Mouse (Mus musculus): Measurements from ENCODE around the gene Dcaf10. TPM values are rescaled to one million over a fixed set of nuclear protein-coding genes. Genes with fewer than 3 reads are reported as not detected.

The Dcaf10 gene
- total RNA-seq (2021) = 10 to 100 TPM; 16.1 to 16.9 TPM
- long read RNA-seq, experiment 1, full-length matches to known transcripts = 6 of 7 reads
- long read RNA-seq, experiment 1, partial matches to known transcripts = 0 of 7 reads
- long read RNA-seq, experiment 1, other reads (novel, unspliced or antisense) = 1 of 7 reads
- long read RNA-seq, experiment 2, full-length matches to known transcripts = 10 of 15 reads
- long read RNA-seq, experiment 2, partial matches to known transcripts = 1 of 15 reads
- long read RNA-seq, experiment 2, other reads (novel, unspliced or antisense) = 4 of 15 reads

DNA sequence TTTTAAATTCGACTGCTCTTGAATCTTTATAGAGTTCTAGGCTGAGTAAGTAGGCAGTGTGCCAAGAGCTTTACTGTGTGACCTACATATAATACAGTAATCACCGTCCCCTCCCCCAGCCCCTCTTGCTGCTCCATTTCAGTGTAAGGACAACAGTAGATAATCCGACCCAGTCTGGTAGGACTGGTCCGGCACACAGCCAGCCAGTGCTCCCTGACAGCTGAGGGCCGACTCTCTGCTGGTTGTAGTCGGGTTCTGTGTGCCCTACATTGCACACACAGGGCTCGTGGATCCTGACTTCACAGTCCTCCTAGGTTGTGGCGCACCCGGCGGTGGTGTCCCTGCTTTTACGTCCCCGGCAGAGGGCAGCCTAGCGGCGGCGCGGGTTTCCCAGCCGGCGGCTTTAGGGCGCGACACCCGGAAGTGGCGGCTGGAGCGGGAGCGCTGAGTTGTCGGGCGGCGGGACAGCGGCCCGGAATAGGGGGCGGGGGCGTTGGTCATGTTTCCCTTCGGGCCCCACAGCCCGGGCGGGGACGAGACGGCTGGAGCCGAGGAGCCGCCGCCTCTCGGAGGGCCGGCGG lies at the start of gene Dcaf10:
Gene Dcaf10 (plus strand): TSS at position 433 of the 581 bp plus-strand sequence.
- peak; percentile 72 for TF ChIP-seq CTCF (conservative IDR thresholded peaks at IDR 0.05)
- Histone ChIP-seq H3K4me3 (peak within 1 kb of the TSS; percentile 63), H3K27ac (peak within 1 kb of the TSS; percentile 93)
- DNase-seq (ENCODE audit: low spot score in 2 of 2) = peak; percentile 88 to 94

DNA sequence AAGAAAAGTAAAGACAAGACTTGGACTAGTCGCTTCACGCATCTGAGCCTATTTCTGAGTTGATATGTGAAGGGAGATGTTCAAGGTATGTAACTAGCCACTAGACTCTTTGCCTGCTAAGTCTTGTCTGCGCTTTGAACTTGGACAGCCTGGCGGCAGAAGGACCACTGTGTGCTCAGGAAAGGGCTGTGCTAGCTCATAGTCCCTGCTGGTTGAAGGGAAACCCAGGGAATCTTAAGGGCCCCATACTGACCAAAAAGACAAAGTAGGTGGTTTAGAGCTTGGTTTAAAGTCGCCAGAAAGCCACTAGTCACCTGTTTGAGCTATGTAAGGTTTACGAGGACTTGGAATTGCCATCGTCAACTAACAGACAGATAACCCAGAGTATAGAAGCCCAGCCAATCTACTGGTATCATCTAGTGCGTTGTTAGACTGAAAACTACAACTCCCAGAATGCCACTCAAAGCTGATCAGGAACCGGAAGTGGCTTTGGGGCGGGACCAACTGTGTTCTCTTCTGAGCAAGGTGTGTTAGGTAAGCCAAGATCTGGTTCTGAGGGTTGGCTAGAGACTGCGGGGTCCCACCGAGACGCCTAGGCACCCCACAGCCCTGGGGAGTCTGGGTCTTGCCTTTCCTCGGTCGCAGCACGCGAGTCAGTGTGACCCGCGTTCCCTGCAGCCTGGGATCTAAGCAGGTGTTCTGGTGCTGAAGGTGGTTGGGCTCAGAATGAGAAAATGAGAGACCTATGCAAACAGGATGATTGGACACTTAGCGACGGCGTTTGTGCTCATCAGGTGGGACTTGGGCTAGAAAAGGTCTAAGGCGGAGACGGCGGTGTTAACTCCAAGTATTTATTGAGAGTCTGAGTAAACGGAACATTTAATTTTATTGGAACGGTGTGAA lies 45.0 kb upstream of the Dcaf10 start, which contains the start of gene Trmt10b:
Gene Trmt10b (plus strand): TSS at position 466 of the 903 bp plus-strand sequence.
- peak; percentile 70 to 82 for DNase-seq (ENCODE audit: low spot score in 2 of 2)
- peak within 1 kb of the TSS; percentile 93 for H3K4me3 ChIP-seq
- peak within 1 kb of the TSS; percentile 84 for H3K27ac ChIP-seq
- no peak for TF ChIP-seq CTCF (conservative IDR thresholded peaks at IDR 0.05)

DNA sequence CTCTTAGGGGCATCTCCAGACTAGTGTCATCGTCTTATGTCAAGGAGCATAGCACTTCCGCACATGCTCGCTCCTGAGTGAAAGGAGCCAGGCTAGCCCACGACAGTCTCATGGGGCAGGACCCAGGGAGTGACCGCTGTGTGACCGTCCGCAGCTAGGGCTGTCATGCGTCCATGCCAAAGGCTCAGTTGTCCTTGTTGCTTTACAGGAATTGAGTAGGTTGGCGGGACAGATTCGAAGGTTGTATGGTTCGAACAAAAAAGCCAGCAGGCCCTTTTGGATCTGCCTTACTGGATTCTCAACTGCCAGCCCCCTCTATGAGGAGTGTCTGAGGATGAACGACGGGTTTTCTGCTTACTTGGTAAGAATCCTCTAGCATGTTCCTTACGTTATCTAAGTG lies 36.4 kb upstream of the Dcaf10 start:
- H3K27ac ChIP-seq = no peak overlapping the region
- no peak overlapping the region for H3K4me3 ChIP-seq
- no peak for TF ChIP-seq CTCF (conservative IDR thresholded peaks at IDR 0.05)
- no peak for DNase-seq (ENCODE audit: low spot score in 2 of 2)

DNA sequence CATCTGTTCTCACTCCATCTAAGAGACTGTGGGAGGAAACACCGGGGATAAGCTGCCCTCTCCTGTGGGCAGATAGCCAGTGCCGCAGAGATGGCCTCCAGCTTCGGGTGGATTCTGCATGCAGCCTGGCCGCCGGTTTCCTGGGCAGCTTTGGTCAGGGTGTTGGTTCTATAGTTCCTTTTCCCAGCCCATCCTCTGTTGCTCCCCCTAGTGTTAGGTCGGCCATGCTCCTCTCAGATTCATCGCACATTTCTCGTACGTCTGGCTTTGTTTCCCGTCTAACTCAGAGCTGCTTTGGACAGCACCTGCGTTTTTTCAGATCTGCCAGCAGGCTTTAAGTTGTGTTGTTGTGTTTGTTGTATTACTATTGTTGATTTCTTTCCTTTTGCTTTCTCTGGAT lies 33.9 kb upstream of the Dcaf10 start:
- DNase-seq (ENCODE audit: low spot score in 2 of 2) = no peak
- peak; percentile 72 for TF ChIP-seq CTCF (conservative IDR thresholded peaks at IDR 0.05)
- Histone ChIP-seq H3K4me3 (no peak overlapping the region), H3K27ac (no peak overlapping the region)

DNA sequence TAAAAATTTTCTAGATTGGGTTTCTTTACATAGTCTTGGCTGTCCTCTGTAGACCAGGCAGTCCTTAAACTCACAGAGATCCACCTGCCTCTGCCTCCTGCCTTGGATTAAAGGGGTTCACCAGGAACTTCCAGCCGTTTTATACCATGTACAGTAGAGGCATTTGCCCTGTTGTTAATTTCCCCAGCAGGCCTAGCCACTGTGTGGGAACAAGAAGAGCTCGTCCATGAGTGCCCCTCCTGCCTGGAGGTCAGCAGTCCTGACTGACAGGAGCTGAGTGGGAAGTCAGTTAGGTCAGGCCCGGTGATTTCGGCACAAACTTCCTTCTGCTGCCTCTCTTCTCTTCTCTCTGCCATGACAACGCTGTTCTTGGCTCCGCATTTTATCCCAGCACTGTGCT lies 33.3 kb upstream of the Dcaf10 start:
- H3K4me3 ChIP-seq = no peak overlapping the region
- no peak for TF ChIP-seq CTCF (conservative IDR thresholded peaks at IDR 0.05)
- H3K27ac ChIP-seq = no peak overlapping the region
- no peak for DNase-seq (ENCODE audit: low spot score in 2 of 2)

DNA sequence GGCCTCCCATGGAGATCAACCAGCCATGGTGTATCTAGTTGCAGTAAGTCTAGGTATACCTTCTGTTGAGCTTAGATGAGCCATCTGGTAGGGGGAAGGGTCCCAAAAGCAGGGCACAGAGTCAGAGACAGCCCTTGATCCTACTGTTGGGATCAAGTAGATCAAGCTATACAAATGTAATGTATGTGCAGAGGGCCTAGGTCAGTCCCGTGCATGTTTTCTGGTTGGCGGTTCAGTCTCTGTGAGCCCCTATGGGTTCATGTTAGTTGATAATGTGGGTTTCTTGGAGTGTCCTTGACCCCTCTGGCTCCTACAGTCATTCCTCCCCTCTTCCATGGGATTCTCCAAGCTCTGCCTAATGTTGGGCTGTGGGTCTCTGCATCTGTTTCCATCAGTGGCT lies 30.8 kb upstream of the Dcaf10 start:
- Histone ChIP-seq H3K27ac (no peak overlapping the region), H3K4me3 (no peak overlapping the region)
- DNase-seq (ENCODE audit: low spot score in 2 of 2) = no peak
- TF ChIP-seq CTCF (conservative IDR thresholded peaks at IDR 0.05) = no peak

DNA sequence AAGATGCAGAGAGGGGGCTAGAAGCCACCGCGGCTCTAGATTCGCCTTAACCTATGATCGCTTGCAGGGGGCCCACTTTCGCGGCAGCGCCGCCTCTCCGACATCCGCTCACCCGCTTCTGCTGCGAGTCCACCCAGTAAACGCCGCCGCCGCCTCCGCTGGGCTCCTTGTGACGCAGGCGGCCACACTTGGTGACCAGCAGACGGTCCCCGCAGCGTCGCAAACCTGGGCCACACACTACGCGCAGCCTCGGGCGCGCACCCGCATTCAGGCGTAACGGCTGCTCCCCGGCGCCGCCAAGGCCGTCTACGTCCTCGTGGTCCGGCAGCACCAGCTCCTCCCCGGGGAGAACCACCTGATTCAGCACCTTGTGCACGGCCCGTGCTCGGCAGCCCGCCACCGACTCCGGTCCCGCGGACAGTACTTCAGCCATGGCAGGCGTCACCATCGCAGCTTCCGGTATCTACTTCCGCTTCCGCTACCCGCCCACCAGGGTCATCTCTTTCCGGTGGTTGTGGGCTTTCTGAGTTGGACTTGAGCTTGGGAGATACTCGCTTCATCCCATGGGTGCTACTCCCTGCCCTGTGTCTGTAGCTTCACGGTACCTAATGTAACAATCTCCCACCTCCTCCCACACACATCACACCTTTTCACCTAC lies 21.6 kb upstream of the Dcaf10 start:
- peak overlapping the region; percentile 96 for H3K27ac ChIP-seq

DNA sequence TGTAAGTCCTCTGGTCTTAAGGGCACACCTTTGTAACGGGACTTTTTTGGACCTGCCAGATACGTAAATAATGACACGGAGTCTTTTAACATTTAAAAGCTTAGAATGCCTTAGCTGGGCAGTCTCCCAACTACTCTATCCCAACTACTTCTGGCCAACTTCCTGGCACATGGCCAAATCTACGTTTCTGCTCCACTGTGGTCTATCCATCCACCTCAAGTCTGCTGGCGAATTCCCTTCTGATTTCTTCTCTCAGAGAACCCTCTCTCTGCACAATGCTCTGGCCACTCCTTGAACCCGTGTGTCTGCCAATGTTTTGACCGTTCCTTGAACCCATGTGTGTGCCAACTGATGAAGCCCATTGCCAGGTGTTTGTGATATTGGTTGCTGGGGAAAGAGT lies 10.8 kb upstream of the Dcaf10 start:
- H3K4me3 ChIP-seq = no peak overlapping the region

More for the DNA sequence above, 21.6 kb upstream of the Dcaf10 start:
- TF ChIP-seq CTCF (conservative IDR thresholded peaks at IDR 0.05) = peak; percentile 52
- DNase-seq (ENCODE audit: low spot score in 2 of 2) = peak; percentile 81 to 85
- H3K4me3 ChIP-seq = peak overlapping the region; percentile 87

DNA sequence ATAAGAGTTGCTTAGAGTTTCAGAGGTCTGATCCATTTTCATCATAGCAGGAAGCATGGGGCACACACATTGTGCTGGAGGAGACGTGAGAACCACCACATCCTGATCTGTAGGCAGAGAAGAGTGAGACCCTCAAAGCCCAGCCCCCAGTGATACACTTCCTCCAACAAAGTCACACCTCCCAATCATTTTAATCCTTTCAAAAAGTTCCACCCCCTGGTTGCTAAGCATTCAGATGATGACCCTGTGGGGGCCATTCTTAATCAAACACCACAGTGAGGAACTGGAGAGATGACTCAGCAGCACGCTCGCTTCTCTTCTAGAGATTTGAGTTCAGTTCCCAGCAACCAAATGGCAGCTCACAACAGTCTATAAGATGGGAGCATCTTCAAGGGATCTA lies 9.4 kb upstream of the Dcaf10 start:
- Histone ChIP-seq H3K27ac (no peak overlapping the region), H3K4me3 (no peak overlapping the region)
- TF ChIP-seq CTCF (conservative IDR thresholded peaks at IDR 0.05) = no peak
- no peak for DNase-seq (ENCODE audit: low spot score in 2 of 2)

More for the DNA sequence above, 10.8 kb upstream of the Dcaf10 start:
- no peak overlapping the region for H3K27ac ChIP-seq
- no peak for DNase-seq (ENCODE audit: low spot score in 2 of 2)
- TF ChIP-seq CTCF (conservative IDR thresholded peaks at IDR 0.05) = no peak

DNA sequence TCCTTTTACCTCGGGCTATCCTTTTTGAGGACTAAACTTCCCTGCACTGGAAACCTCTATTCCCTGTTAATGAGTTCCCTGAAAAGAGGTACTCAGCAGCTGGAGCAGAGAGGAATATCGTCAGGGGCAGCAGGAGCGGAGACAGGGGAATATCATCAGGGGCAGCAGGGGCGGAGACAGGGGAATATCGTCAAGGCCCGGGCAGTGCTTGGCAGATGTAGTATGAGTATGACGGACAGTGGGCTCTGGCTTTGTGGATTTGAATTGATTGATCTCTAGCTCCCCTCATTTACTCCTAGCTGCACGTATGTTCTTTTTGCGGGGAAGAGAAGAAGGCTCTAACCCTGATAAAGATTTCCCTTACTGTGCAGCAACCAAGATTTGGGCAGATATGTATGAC lies 675 bp upstream of the Dcaf10 start:
- DNase-seq (ENCODE audit: low spot score in 2 of 2) = no peak

DNA sequence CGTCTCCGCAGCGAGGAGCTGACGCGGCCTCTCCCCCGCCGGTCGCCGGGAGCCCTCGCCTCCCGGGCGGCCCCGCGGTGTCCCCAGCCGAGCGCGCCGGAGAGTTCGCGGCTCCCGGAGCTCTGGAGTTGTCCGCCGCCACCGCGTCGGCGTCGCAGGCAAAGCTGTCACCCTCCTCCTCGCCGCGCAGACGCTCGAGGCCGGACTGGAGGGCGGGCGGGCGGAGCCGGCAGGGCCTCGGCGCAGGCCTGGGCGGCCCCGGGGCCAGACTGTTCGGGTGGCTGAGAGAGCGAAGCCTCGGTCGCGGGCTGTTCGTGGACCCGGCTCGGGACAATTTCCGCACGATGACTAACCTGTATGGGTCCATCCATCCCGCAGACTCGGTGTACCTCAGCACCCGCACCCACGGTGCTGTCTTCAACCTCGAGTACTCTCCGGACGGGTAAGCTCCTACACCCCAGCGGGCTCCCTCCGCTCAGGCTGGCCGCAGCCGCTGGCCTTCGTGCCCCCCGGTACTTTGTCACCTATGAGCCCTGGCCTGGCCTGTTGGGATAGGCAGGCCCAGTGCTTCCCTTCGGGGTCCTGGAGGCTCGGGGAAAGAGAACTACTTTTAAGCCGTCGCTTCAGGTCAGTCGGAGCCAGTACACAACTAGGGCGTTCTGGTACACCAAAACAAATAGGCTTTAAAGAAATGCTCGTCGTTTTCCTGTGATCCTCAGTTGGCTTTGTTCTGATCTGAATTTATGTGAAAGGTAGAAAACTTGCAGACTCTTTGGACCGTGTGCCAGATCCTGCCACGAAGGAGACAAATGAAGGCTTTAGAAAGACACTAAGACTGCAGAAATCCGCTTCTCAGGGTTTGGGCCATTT lies 620 bp downstream of the Dcaf10 start, which contains the start of gene Exosc3:
Gene Exosc3 (minus strand): TSS at position 447 of the 870 bp plus-strand sequence.
- peak; percentile 7 to 30 for DNase-seq (ENCODE audit: low spot score in 2 of 2)
- H3K4me3 ChIP-seq = peak within 1 kb of the TSS; percentile 63
- peak within 1 kb of the TSS; percentile 93 for H3K27ac ChIP-seq
- TF ChIP-seq CTCF (conservative IDR thresholded peaks at IDR 0.05) = no peak

More for the DNA sequence above, 675 bp upstream of the Dcaf10 start:
- H3K27ac ChIP-seq = peak overlapping the region; percentile 93
- peak overlapping the region; percentile 63 for H3K4me3 ChIP-seq
- no peak for TF ChIP-seq CTCF (conservative IDR thresholded peaks at IDR 0.05)
